Mouse (Mus musculus): ENCODE results near the gene Yod1.

The Yod1 gene

GRCm38 (mm10) chr1:130717291-130717871 is at the start of gene Yod1:
Yod1 (plus strand) TSS chr1:130717327.
- Histone ChIP-seq H3K9me3 (ENCODE audit: low read length) (no peaks in the 10 kb centered on the region), H3K4me3 (replicated peaks; ENCODE audit: low read length) (peak within 1 kb of the TSS; percentile 95), H3K36me3 (ENCODE audit: insufficient read depth, low read length) (peaks cover 16% of the 10 kb centered on the region), H3K27me3 (ENCODE audit: insufficient read depth, low read length) (peaks cover 22% of the 10 kb centered on the region), H3K4me1 (replicated peaks; ENCODE audit: low read depth, low read length) (peaks cover 25% of the 10 kb centered on the region)
- TF ChIP-seq CTCF (conservative IDR thresholded peaks at IDR 0.05; ENCODE audit: low read length), result no peak
- no peak for TF ChIP-seq POU5F1 (IDR thresholded peaks at IDR 0.05; ENCODE audit: borderline replicate concordance, low read length)
- TF ChIP-seq NANOG (IDR thresholded peaks at IDR 0.05; ENCODE audit: borderline replicate concordance, low read length), result no peak

GRCm38 (mm10) chr1:130678551-130678950 is 38.6 kb upstream of the Yod1 start:
- TF ChIP-seq NANOG (IDR thresholded peaks at IDR 0.05; ENCODE audit: borderline replicate concordance, low read length), result no peak
- TF ChIP-seq POU5F1 (IDR thresholded peaks at IDR 0.05; ENCODE audit: borderline replicate concordance, low read length), result no peak
- no peak for TF ChIP-seq CTCF (conservative IDR thresholded peaks at IDR 0.05; ENCODE audit: low read length)
- Histone ChIP-seq H3K4me1 (replicated peaks; ENCODE audit: low read depth, low read length) (no peaks in the 10 kb centered on the region), H3K36me3 (ENCODE audit: insufficient read depth, low read length) (no peaks in the 10 kb centered on the region), H3K4me3 (replicated peaks; ENCODE audit: low read length) (no peak overlapping the region), H3K27me3 (ENCODE audit: insufficient read depth, low read length) (no peaks in the 10 kb centered on the region), H3K9me3 (ENCODE audit: low read length) (peaks cover 4% of the 10 kb centered on the region)

GRCm38 (mm10) chr1:130681075-130681474 is 36.1 kb upstream of the Yod1 start:
- H3K9me3 ChIP-seq (ENCODE audit: low read length), result peaks cover 11% of the 10 kb centered on the region; the same call in 1 of the 2 replicates
- no peaks in the 10 kb centered on the region for H3K4me1 ChIP-seq (replicated peaks; ENCODE audit: low read depth, low read length)
- no peaks in the 10 kb centered on the region for H3K27me3 ChIP-seq (ENCODE audit: insufficient read depth, low read length)
- TF ChIP-seq NANOG (IDR thresholded peaks at IDR 0.05; ENCODE audit: borderline replicate concordance, low read length) (no peak), POU5F1 (IDR thresholded peaks at IDR 0.05; ENCODE audit: borderline replicate concordance, low read length) (no peak), CTCF (conservative IDR thresholded peaks at IDR 0.05; ENCODE audit: low read length) (no peak)
- H3K36me3 ChIP-seq (ENCODE audit: insufficient read depth, low read length), result no peaks in the 10 kb centered on the region
- H3K4me3 ChIP-seq (replicated peaks; ENCODE audit: low read length), result no peak overlapping the region

GRCm38 (mm10) chr1:130681656-130682413 is 35.3 kb upstream of the Yod1 start:
- no peak for TF ChIP-seq CTCF (conservative IDR thresholded peaks at IDR 0.05; ENCODE audit: low read length)
- no peak for TF ChIP-seq NANOG (IDR thresholded peaks at IDR 0.05; ENCODE audit: borderline replicate concordance, low read length)
- TF ChIP-seq POU5F1 (IDR thresholded peaks at IDR 0.05; ENCODE audit: borderline replicate concordance, low read length), result no peak
- Histone ChIP-seq H3K36me3 (ENCODE audit: insufficient read depth, low read length) (no peaks in the 10 kb centered on the region), H3K27me3 (ENCODE audit: insufficient read depth, low read length) (no peaks in the 10 kb centered on the region), H3K9me3 (ENCODE audit: low read length) (peaks cover 17% of the 10 kb centered on the region; the same call in 1 of the 2 replicates), H3K4me3 (replicated peaks; ENCODE audit: low read length) (no peak overlapping the region), H3K4me1 (replicated peaks; ENCODE audit: low read depth, low read length) (no peaks in the 10 kb centered on the region)

- peaks cover 24% of the 10 kb centered on the region for H3K9me3 ChIP-seq (ENCODE audit: low read length)
- no peaks in the 10 kb centered on the region for H3K4me1 ChIP-seq (replicated peaks; ENCODE audit: low read depth, low read length)
- TF ChIP-seq NANOG (IDR thresholded peaks at IDR 0.05; ENCODE audit: borderline replicate concordance, low read length) (no peak), CTCF (conservative IDR thresholded peaks at IDR 0.05; ENCODE audit: low read length) (no peak), POU5F1 (IDR thresholded peaks at IDR 0.05; ENCODE audit: borderline replicate concordance, low read length) (no peak)
- no peak overlapping the region for H3K4me3 ChIP-seq (replicated peaks; ENCODE audit: low read length)
- no peaks in the 10 kb centered on the region for H3K27me3 ChIP-seq (ENCODE audit: insufficient read depth, low read length)
- no peaks in the 10 kb centered on the region for H3K36me3 ChIP-seq (ENCODE audit: insufficient read depth, low read length)
Measured at GRCm38 (mm10) chr1:130683905-130684304, 33.2 kb upstream of the Yod1 start.

- TF ChIP-seq CTCF (conservative IDR thresholded peaks at IDR 0.05; ENCODE audit: low read length) (no peak), NANOG (IDR thresholded peaks at IDR 0.05; ENCODE audit: borderline replicate concordance, low read length) (no peak), POU5F1 (IDR thresholded peaks at IDR 0.05; ENCODE audit: borderline replicate concordance, low read length) (no peak)
Measured at GRCm38 (mm10) chr1:130698601-130699000, 18.5 kb upstream of the Yod1 start.

GRCm38 (mm10) chr1:130699937-130700633 is 17.0 kb upstream of the Yod1 start:
- peaks cover 57% of the 10 kb centered on the region for H3K36me3 ChIP-seq (ENCODE audit: insufficient read depth, low read length)
- H3K4me3 ChIP-seq (replicated peaks; ENCODE audit: low read length), result no peak overlapping the region
- TF ChIP-seq POU5F1 (IDR thresholded peaks at IDR 0.05; ENCODE audit: borderline replicate concordance, low read length), result no peak
- no peak for TF ChIP-seq NANOG (IDR thresholded peaks at IDR 0.05; ENCODE audit: borderline replicate concordance, low read length)
- TF ChIP-seq CTCF (conservative IDR thresholded peaks at IDR 0.05; ENCODE audit: low read length), result no peak
- H3K4me1 ChIP-seq (replicated peaks; ENCODE audit: low read depth, low read length), result 0 out of 2 replicates have a peak, but pooled peaks cover 2% of the 10 kb centered on the region
- 0 out of 2 replicates have a peak, but pooled peaks cover 4% of the 10 kb centered on the region for H3K9me3 ChIP-seq (ENCODE audit: low read length)
- no peaks in the 10 kb centered on the region for H3K27me3 ChIP-seq (ENCODE audit: insufficient read depth, low read length)

More at GRCm38 (mm10) chr1:130698601-130699000, 18.5 kb upstream of the Yod1 start:
- 0 out of 2 replicates have a peak, but pooled peaks cover 2% of the 10 kb centered on the region for H3K4me1 ChIP-seq (replicated peaks; ENCODE audit: low read depth, low read length)
- no peaks in the 10 kb centered on the region for H3K27me3 ChIP-seq (ENCODE audit: insufficient read depth, low read length)
- no peak overlapping the region for H3K4me3 ChIP-seq (replicated peaks; ENCODE audit: low read length)
- 0 out of 2 replicates have a peak, but pooled peaks cover 4% of the 10 kb centered on the region for H3K9me3 ChIP-seq (ENCODE audit: low read length)
- H3K36me3 ChIP-seq (ENCODE audit: insufficient read depth, low read length), result peaks cover 51% of the 10 kb centered on the region

- Histone ChIP-seq H3K4me1 (replicated peaks; ENCODE audit: low read depth, low read length) (0 out of 2 replicates have a peak, but pooled peaks cover 2% of the 10 kb centered on the region), H3K4me3 (replicated peaks; ENCODE audit: low read length) (no peak overlapping the region), H3K36me3 (ENCODE audit: insufficient read depth, low read length) (peaks cover 68% of the 10 kb centered on the region), H3K9me3 (ENCODE audit: low read length) (0 out of 2 replicates have a peak, but pooled peaks cover 4% of the 10 kb centered on the region), H3K27me3 (ENCODE audit: insufficient read depth, low read length) (no peaks in the 10 kb centered on the region)
- no peak for TF ChIP-seq NANOG (IDR thresholded peaks at IDR 0.05; ENCODE audit: borderline replicate concordance, low read length)
- TF ChIP-seq POU5F1 (IDR thresholded peaks at IDR 0.05; ENCODE audit: borderline replicate concordance, low read length), result no peak
- no peak for TF ChIP-seq CTCF (conservative IDR thresholded peaks at IDR 0.05; ENCODE audit: low read length)
Measured at GRCm38 (mm10) chr1:130701976-130702375, 15.2 kb upstream of the Yod1 start.
